Mouse (Mus musculus) forebrain, embryonic 10.5 days (tissue): ENCODE measurements around the gene Ccdc66. TPM values are rescaled to one million over a fixed set of nuclear protein-coding genes. Genes with fewer than 3 reads are reported as not detected.
A peak's percentile ranks its signal among the peaks of the same experiment; 100 is the strongest.

Source experiments
- DNase-seq: peaks from one replicate; pipeline ENCODE4 v3.0.0-alpha.2; 2017; ENCODE audit warnings: low spot score; ENCODE audit errors: extremely low spot score
- H3K27ac ChIP-seq: fragments of 300-500 bp; sonication (generic); 2 replicates; pipeline ENCODE4 v1.5.1; 2016; ENCODE audit warnings: mild to moderate bottlenecking
- H3K27me3 ChIP-seq: fragments of 300-500 bp; sonication (generic); 2 replicates; pipeline ENCODE4 v1.6.1; 2016; ENCODE audit warnings: mild to moderate bottlenecking; ENCODE audit not compliant: poor library complexity, severe bottlenecking
- H3K36me3 ChIP-seq: fragments of 300-500 bp; sonication (generic); replicated peaks from 2 replicates; pipeline ENCODE4 v1.6.1; 2016; ENCODE audit warnings: mild to moderate bottlenecking, moderate library complexity
- H3K4me1 ChIP-seq: fragments of 300-500 bp; sonication (generic); 2 replicates; pipeline ENCODE4 v1.6.1; 2016
- H3K4me3 ChIP-seq: fragments of 300-500 bp; sonication (generic); 2 replicates; pipeline ENCODE4 v1.5.1; 2016; ENCODE audit warnings: mild to moderate bottlenecking, moderate library complexity
- H3K9me3 ChIP-seq: fragments of 300-500 bp; sonication (generic); 2 replicates; pipeline ENCODE4 v1.6.1; 2016; ENCODE audit warnings: mild to moderate bottlenecking, moderate library complexity
- WGBS: fragments of 180-500 bp; shearing (Covaris S2); methylation state at CpG from one replicate; pipeline ENCODE4 v1.1.7; 2016; 5-methylcytosine and 5-hydroxymethylcytosine counted together
- polyA plus RNA-seq: library from polyadenylated mRNA; unstranded; fragments of >200 nt; fragmentation: Nextera tagmentation; extraction: Ambion mirVana; gene quantifications from 2 replicates; pipeline ENCODE4 v1.2.1, GENCODE M21; 2016

The Ccdc66 gene
- 17.7 and 18.6 TPM in 2 replicates for polyA plus RNA-seq

- H3K27me3 ChIP-seq: no peaks in the 10 kb centered on the region
- H3K9me3 ChIP-seq: no peaks in the 10 kb centered on the region
- peak within 1 kb of the TSS; percentile 84 for H3K4me3 ChIP-seq
- H3K4me1 ChIP-seq: peaks cover 15% of the 10 kb centered on the region
- DNase-seq: peak; percentile 100
- under 1% methylated on average over 51 of the region's 51 CpGs for WGBS
- peak within 1 kb of the TSS; percentile 93 for H3K27ac ChIP-seq
- peaks cover 23% of the 10 kb centered on the region for H3K36me3 ChIP-seq
Observed at GRCm38 (mm10) chr14:27507894-27508643, at the start of gene Ccdc66. Gene Ccdc66 (minus strand): TSS chr14:27508460.

- Histone ChIP-seq H3K27me3 (no peaks in the 10 kb centered on the region), H3K4me1 (0 out of 2 replicates have a peak, but pooled peaks cover 3% of the 10 kb centered on the region), H3K9me3 (peaks cover 6% of the 10 kb centered on the region; the same call in 1 of the 2 replicates), H3K4me3 (no peak overlapping the region), H3K27ac (no peak overlapping the region), H3K36me3 (no peaks in the 10 kb centered on the region)
- whole genome bisulfite sequencing: 79% methylated on average over 4 of the region's 4 CpGs
- no peak for DNase-seq
Observed at GRCm38 (mm10) chr14:27543838-27544426, 35.7 kb upstream of the Ccdc66 start.

DNA sequence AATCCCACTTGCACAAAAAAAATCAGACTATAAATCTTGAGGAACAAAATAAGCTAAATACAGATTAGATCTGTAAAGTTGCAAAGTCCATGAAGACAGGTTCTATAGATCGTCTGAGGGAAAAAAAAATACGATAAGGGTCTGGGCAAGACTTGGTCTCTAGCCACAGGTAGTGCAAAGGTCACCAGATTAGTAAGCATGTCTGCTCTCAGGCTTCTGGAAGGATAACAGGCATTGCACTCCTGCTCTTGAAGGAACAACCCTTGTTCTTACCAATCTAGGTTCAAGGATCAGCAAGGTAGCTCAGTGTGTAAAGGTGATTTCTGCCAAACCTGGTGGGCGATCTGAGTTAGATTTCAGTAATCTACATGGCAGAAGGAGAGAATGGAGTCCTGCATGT, 28.2 kb upstream of the Ccdc66 start:
- Histone ChIP-seq H3K9me3 (no peaks in the 10 kb centered on the region), H3K27me3 (no peaks in the 10 kb centered on the region), H3K36me3 (no peaks in the 10 kb centered on the region), H3K4me1 (no peaks in the 10 kb centered on the region), H3K4me3 (no peak overlapping the region), H3K27ac (no peak overlapping the region)
- 91% methylated on average over 3 of the region's 3 CpGs for WGBS
- no peak for DNase-seq

DNA sequence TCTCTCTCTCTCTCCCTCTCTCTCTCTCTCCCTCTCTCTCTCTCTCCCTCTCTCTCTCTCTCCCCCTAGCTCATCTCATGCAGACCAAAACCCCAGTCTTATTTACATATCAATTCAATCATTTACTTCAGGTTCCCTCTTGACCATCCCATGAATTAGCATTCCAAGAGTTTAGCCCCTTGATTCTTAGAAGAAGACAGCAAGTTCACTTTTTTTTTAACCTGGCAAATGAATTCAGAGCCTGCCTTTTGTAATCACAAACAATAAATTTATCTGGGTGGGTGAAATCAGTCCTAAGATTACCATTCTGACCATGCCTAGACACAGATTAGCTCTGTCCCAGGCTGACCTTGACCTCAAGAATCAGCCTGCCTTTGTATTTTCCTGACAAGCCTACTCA, 16.3 kb upstream of the Ccdc66 start:
- no peak overlapping the region for H3K27ac ChIP-seq
- no peak overlapping the region for H3K4me3 ChIP-seq
- no peaks in the 10 kb centered on the region for H3K4me1 ChIP-seq
- DNase-seq: no peak
- peaks cover 10% of the 10 kb centered on the region; the same call in 1 of the 2 replicates for H3K9me3 ChIP-seq
- no peaks in the 10 kb centered on the region for H3K36me3 ChIP-seq
- no peaks in the 10 kb centered on the region for H3K27me3 ChIP-seq

DNA sequence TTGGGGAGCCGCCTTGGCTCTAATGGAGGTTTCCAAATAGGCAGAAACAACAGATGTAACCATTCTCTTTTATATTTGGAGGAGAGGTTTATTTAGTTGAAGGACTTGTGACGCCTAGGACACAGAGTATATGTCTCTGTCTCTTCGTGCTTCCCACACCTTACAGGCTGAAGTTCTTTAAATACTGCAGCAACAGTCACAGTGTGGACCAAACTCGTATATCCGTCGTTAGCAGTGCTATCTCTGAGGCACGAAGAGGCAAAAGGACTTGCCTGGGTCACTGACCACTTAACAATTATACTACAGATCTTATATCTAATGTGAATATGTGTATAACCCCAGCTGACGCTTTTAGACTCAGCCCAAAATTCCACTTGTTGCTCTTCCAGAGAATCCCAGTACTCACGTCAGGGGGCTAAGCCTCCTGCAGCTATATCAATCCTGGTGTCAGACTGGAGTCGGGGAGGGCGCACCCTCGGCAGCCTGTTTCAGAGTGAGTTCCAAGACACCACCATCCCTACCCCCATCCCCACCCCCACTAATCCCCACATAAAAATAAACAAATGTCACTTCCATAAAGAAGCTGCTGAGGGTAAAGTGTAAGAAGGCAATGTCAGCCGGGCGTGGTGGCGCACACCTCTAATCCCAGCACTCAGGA, 513 bp upstream of the Ccdc66 start:
- Histone ChIP-seq H3K4me1 (peaks cover 15% of the 10 kb centered on the region), H3K27ac (peak overlapping the region; percentile 93), H3K9me3 (no peaks in the 10 kb centered on the region), H3K27me3 (no peaks in the 10 kb centered on the region), H3K36me3 (peaks cover 19% of the 10 kb centered on the region), H3K4me3 (peak overlapping the region; percentile 84)
- 35% methylated on average over 15 of the region's 15 CpGs for WGBS
- no peak for DNase-seq

DNA sequence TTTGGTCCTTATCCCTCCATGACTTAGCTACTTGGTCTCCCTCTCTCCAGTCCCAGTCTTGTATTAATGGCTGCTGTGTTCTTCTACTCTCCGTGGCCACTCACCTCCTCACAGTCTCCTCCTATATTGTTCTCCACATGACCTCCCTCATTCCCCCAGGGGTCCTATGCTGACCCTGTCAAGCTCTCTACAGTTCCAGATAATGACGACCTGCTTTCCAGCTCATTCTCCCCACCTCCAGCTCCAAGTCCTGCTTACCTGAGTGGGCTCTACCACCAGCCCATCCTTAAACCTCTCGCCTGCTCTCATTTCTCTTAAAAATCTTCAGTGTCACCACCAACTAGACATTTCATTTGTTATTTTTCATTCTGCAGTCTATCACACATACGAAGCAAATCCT, 7.2 kb downstream of the Ccdc66 start:
- no peak overlapping the region for H3K27ac ChIP-seq
- H3K27me3 ChIP-seq: no peaks in the 10 kb centered on the region
- no peaks in the 10 kb centered on the region for H3K9me3 ChIP-seq
- WGBS: 82% methylated on average over 4 of the region's 4 CpGs
- H3K4me1 ChIP-seq: no peaks in the 10 kb centered on the region
- peaks cover 74% of the 10 kb centered on the region for H3K36me3 ChIP-seq
- no peak for DNase-seq
- H3K4me3 ChIP-seq: no peak overlapping the region

- no peaks in the 10 kb centered on the region for H3K4me1 ChIP-seq
- peaks cover 98% of the 10 kb centered on the region for H3K36me3 ChIP-seq
- 88% methylated on average over 4 of the region's 4 CpGs for WGBS
- DNase-seq: no peak
- no peak overlapping the region for H3K27ac ChIP-seq
- H3K9me3 ChIP-seq: no peaks in the 10 kb centered on the region
- no peaks in the 10 kb centered on the region for H3K27me3 ChIP-seq
- no peak overlapping the region for H3K4me3 ChIP-seq
Observed at GRCm38 (mm10) chr14:27493516-27493915, 14.7 kb downstream of the Ccdc66 start.

- no peak for DNase-seq
- no peak overlapping the region for H3K4me3 ChIP-seq
- no peaks in the 10 kb centered on the region for H3K4me1 ChIP-seq
- WGBS: 94% methylated on average over 5 of the region's 5 CpGs
- no peaks in the 10 kb centered on the region for H3K9me3 ChIP-seq
- no peaks in the 10 kb centered on the region for H3K27me3 ChIP-seq
- peaks cover 99% of the 10 kb centered on the region for H3K36me3 ChIP-seq
- H3K27ac ChIP-seq: no peak overlapping the region
Observed at GRCm38 (mm10) chr14:27491399-27491798, 16.9 kb downstream of the Ccdc66 start.

GRCm38 (mm10) chr14:27446963-27447362, 61.3 kb downstream of the Ccdc66 start:
- no peaks in the 10 kb centered on the region for H3K27me3 ChIP-seq
- 88% methylated on average over 4 of the region's 4 CpGs for WGBS
- DNase-seq: no peak
- H3K4me1 ChIP-seq: no peaks in the 10 kb centered on the region
- no peak overlapping the region for H3K27ac ChIP-seq
- H3K4me3 ChIP-seq: no peak overlapping the region
- peaks cover 90% of the 10 kb centered on the region for H3K36me3 ChIP-seq
- no peaks in the 10 kb centered on the region for H3K9me3 ChIP-seq

DNA sequence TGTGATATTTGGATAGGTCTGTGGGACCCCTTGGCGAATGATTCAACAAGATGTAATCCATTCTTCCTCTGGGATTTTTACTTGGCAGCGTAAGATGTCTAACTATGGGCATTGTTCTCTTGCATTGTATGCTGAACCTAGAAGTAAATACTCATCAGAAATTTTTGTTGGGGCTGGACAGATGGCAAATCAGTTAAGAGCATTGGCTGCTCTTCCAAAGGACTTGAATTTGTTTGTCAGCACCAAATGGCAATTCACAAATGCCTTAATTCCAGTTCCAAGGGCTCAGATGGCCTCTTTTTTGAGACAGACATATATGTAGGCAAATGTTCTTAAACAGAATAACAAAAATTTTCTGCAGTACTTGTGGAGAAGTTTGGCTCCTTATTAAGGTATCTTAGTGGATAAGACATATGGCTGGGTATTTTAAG, 63.4 kb downstream of the Ccdc66 start:
- H3K4me1 ChIP-seq: no peaks in the 10 kb centered on the region
- no peaks in the 10 kb centered on the region for H3K27me3 ChIP-seq
- no peak overlapping the region for H3K27ac ChIP-seq
- H3K36me3 ChIP-seq: peaks cover 81% of the 10 kb centered on the region
- H3K9me3 ChIP-seq: no peaks in the 10 kb centered on the region
- DNase-seq: no peak
- 91% methylated on average over 2 of the region's 2 CpGs for WGBS
- no peak overlapping the region for H3K4me3 ChIP-seq

DNA sequence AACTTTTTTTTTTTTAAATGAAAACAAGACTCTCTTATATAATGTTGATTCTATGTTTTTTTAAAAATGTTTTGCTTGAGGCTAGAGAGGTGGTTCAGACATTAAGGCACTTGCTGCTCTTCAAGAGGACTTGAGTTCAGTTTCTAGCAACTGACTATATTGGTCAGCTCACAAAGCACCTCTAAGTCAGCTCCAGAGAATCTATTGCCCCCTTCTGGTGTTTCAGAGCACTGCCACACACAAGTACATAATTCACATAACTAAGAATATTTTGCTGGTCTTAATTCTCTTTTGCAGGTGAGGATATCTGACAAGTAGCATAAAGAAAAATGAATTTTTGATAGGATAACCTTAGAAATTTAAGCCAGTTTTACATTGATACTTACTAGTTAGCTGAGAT, 67.3 kb downstream of the Ccdc66 start:
- Histone ChIP-seq H3K36me3 (peaks cover 61% of the 10 kb centered on the region), H3K9me3 (no peaks in the 10 kb centered on the region), H3K27ac (no peak overlapping the region), H3K27me3 (no peaks in the 10 kb centered on the region), H3K4me3 (no peak overlapping the region), H3K4me1 (no peaks in the 10 kb centered on the region)
- DNase-seq: no peak

- DNase-seq: no peak
- H3K27ac ChIP-seq: no peak overlapping the region
- peaks cover 9% of the 10 kb centered on the region; the same call in 1 of the 2 replicates for H3K9me3 ChIP-seq
- H3K27me3 ChIP-seq: no peaks in the 10 kb centered on the region
- H3K4me3 ChIP-seq: no peak overlapping the region
- 84% methylated on average over 3 of the region's 3 CpGs for WGBS
- no peaks in the 10 kb centered on the region for H3K4me1 ChIP-seq
- H3K36me3 ChIP-seq: peaks cover 60% of the 10 kb centered on the region
Observed at GRCm38 (mm10) chr14:27436826-27437225, 71.4 kb downstream of the Ccdc66 start.

DNA sequence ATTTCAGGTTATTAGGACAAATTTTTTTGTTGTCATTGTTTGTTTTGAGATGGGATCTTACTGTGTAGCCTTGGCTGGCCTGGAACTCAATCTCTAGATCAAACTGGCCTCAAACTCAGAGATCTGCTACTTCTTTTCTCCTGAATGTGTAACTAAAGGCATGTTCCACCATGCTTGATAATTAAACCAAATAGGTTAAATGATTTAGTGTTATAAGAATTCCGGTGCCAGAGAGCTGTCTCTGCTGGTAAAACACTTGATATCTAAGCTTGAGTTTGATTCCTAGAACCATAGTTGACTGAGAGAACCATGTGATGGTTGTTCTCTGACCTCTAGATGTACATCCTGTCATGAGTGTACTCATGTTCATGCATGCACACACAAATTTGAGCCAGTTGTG, 72.1 kb downstream of the Ccdc66 start:
- WGBS: 96% methylated on average over 1 of the region's 1 CpGs
- peaks cover 15% of the 10 kb centered on the region; the same call in 1 of the 2 replicates for H3K9me3 ChIP-seq
- H3K36me3 ChIP-seq: peaks cover 66% of the 10 kb centered on the region

More for the DNA sequence above, 72.1 kb downstream of the Ccdc66 start:
- Histone ChIP-seq H3K4me1 (no peaks in the 10 kb centered on the region), H3K27ac (no peak overlapping the region), H3K27me3 (no peaks in the 10 kb centered on the region), H3K4me3 (no peak overlapping the region)
- no peak for DNase-seq
